Mouse (Mus musculus) intestine, postnatal 0 days (tissue): ENCODE data around the gene Leng8. TPM values are rescaled to one million over a fixed set of nuclear protein-coding genes. Genes with fewer than 3 reads are reported as not detected.

Experiments used
- ATAC-seq: fragments of 200-750 bp; cut with Nextera tagmentation; 2 replicates; pipeline ENCODE4 v1.8.0; 2017; ENCODE audit warnings: mild to moderate bottlenecking, moderate TSS enrichment, moderate library complexity
- H3K27ac ChIP-seq: fragments of 300-500 bp; sonication (generic); 2 replicates; pipeline ENCODE4 v1.5.1; 2014; ENCODE audit warnings: mild to moderate bottlenecking, low read depth, low read length, moderate library complexity
- H3K27me3 ChIP-seq: fragments of 300-500 bp; sonication (generic); replicated peaks from 2 replicates; pipeline ENCODE4 v1.6.1; 2014; ENCODE audit warnings: low read length, mixed read lengths; ENCODE audit not compliant: control insufficient read depth, insufficient read depth
- H3K36me3 ChIP-seq: fragments of 300-500 bp; sonication (generic); 2 replicates; pipeline ENCODE4 v1.6.1; 2014; ENCODE audit warnings: mild to moderate bottlenecking, moderate library complexity; ENCODE audit not compliant: control insufficient read depth, insufficient read depth
- H3K4me1 ChIP-seq: fragments of 300-500 bp; sonication (generic); replicated peaks from 2 replicates; pipeline ENCODE4 v1.6.1; 2014; ENCODE audit warnings: antibody characterized with exemption, low read length, mixed read lengths; ENCODE audit not compliant: control insufficient read depth, insufficient read depth
- H3K4me2 ChIP-seq: fragments of 300-500 bp; sonication (generic); replicated peaks from 2 replicates; pipeline ENCODE4 v1.6.1; 2014; ENCODE audit warnings: low read depth, mild to moderate bottlenecking, moderate library complexity
- H3K4me3 ChIP-seq: fragments of 300-500 bp; sonication (generic); 2 replicates; pipeline ENCODE4 v1.5.1; 2014; ENCODE audit warnings: low read depth, low read length
- H3K9ac ChIP-seq: fragments of 300-500 bp; sonication (generic); 2 replicates; pipeline ENCODE4 v1.6.1; 2014; ENCODE audit warnings: mild to moderate bottlenecking, low read depth, low read length
- H3K9me3 ChIP-seq: fragments of 300-500 bp; sonication (generic); 2 replicates; pipeline ENCODE4 v1.6.1; 2016; ENCODE audit warnings: mixed run types; ENCODE audit not compliant: control insufficient read depth
- CTCF ChIP-seq: sonication (generic); IDR thresholded peaks from 2 replicates; pipeline ENCODE4 v1.5.1; 2016; ENCODE audit warnings: low read depth, mild to moderate bottlenecking, control low read depth, antibody characterized with exemption, moderate library complexity
- WGBS: fragments of 180-500 bp; shearing (Covaris S2); extraction: QIAGEN DNeasy Blood & Tissue Kit; methylation state at CpG from one replicate; pipeline ENCODE4 v1.1.7; 2014; 5-methylcytosine and 5-hydroxymethylcytosine counted together
- polyA plus RNA-seq: library from polyadenylated mRNA; unstranded; fragments of >200 nt; fragmentation: Nextera tagmentation; extraction: Ambion mirVana; gene quantifications from 2 replicates; pipeline ENCODE4 v1.2.1, GENCODE M21; 2015

The Leng8 gene
- polyA plus RNA-seq, 1 experiment from 2014 or later: 13.8 TPM

- no peak for TF ChIP-seq CTCF
- Histone ChIP-seq H3K27me3 (no peaks in the 10 kb centered on the region), H3K9ac (no peak overlapping the region), H3K4me1 (no peaks in the 10 kb centered on the region), H3K4me3 (no peak overlapping the region), H3K36me3 (no peaks in the 10 kb centered on the region), H3K4me2 (no peak overlapping the region), H3K27ac (no peak overlapping the region), H3K9me3 (no peaks in the 10 kb centered on the region)
- 92% methylated on average over 3 of the region's 3 CpGs for WGBS
- no peak for ATAC-seq
Observed at GRCm38 (mm10) chr7:4132581-4132980, 4.3 kb upstream of the Leng8 start.

GRCm38 (mm10) chr7:4132998-4133397 lies 3.8 kb upstream of the Leng8 start:
- 78% methylated on average over 7 of the region's 7 CpGs for WGBS
- TF ChIP-seq CTCF: no peak
- ATAC-seq: no peak

GRCm38 (mm10) chr7:4134911-4135310 lies 1.9 kb upstream of the Leng8 start:
- ATAC-seq: no peak
- no peak for TF ChIP-seq CTCF
- peaks cover 16% of the 10 kb centered on the region for H3K36me3 ChIP-seq

More at GRCm38 (mm10) chr7:4132998-4133397, 3.8 kb upstream of the Leng8 start:
- H3K27ac ChIP-seq: no peak overlapping the region
- no peaks in the 10 kb centered on the region for H3K9me3 ChIP-seq
- H3K4me3 ChIP-seq: no peak overlapping the region
- peaks cover 4% of the 10 kb centered on the region for H3K4me1 ChIP-seq
- H3K27me3 ChIP-seq: no peaks in the 10 kb centered on the region
- H3K9ac ChIP-seq: no peak overlapping the region
- H3K36me3 ChIP-seq: no peaks in the 10 kb centered on the region
- H3K4me2 ChIP-seq: no peak overlapping the region

GRCm38 (mm10) chr7:4136404-4136770 lies 452 bp upstream of the Leng8 start:
- Histone ChIP-seq H3K4me3 (peak overlapping the region; percentile 68), H3K4me2 (peak overlapping the region; percentile 90), H3K9me3 (no peaks in the 10 kb centered on the region), H3K9ac (0 out of 2 replicates have a peak overlapping the region, but pooled peaks have one; percentile 41), H3K4me1 (peaks cover 4% of the 10 kb centered on the region), H3K27ac (peak overlapping the region; percentile 46; the same call in 1 of the 2 replicates), H3K36me3 (peaks cover 29% of the 10 kb centered on the region), H3K27me3 (no peaks in the 10 kb centered on the region)
- WGBS: under 1% methylated on average over 16 of the region's 16 CpGs
- TF ChIP-seq CTCF: 0 out of 2 replicates have a peak, but pooled peaks have one; percentile 1
- ATAC-seq: peak; percentile 19; the same call in 1 of the 2 replicates

More at GRCm38 (mm10) chr7:4134911-4135310, 1.9 kb upstream of the Leng8 start:
- H3K9ac ChIP-seq: no peak overlapping the region
- H3K4me3 ChIP-seq: no peak overlapping the region
- no peak overlapping the region for H3K4me2 ChIP-seq
- H3K27me3 ChIP-seq: no peaks in the 10 kb centered on the region
- no peak overlapping the region for H3K27ac ChIP-seq
- H3K9me3 ChIP-seq: no peaks in the 10 kb centered on the region
- WGBS: 61% methylated on average over 5 of the region's 5 CpGs
- peaks cover 4% of the 10 kb centered on the region for H3K4me1 ChIP-seq

GRCm38 (mm10) chr7:4137746-4138145 lies 907 bp downstream of the Leng8 start:
- H3K27ac ChIP-seq: peak overlapping the region; percentile 92; the same call in 1 of the 2 replicates
- H3K27me3 ChIP-seq: no peaks in the 10 kb centered on the region
- peaks cover 4% of the 10 kb centered on the region for H3K4me1 ChIP-seq
- peak overlapping the region; percentile 73 for H3K9ac ChIP-seq
- H3K36me3 ChIP-seq: peaks cover 43% of the 10 kb centered on the region
- no peak for TF ChIP-seq CTCF
- no peaks in the 10 kb centered on the region for H3K9me3 ChIP-seq
- ATAC-seq: no peak
- H3K4me3 ChIP-seq: peak overlapping the region; percentile 68
- WGBS: 42% methylated on average over 3 of the region's 3 CpGs
- H3K4me2 ChIP-seq: peak overlapping the region; percentile 90

- WGBS: 75% methylated on average over 2 of the region's 2 CpGs
- Histone ChIP-seq H3K9me3 (no peaks in the 10 kb centered on the region), H3K4me1 (peaks cover 4% of the 10 kb centered on the region), H3K27ac (no peak overlapping the region), H3K4me3 (peak overlapping the region; percentile 68), H3K4me2 (peak overlapping the region; percentile 90), H3K27me3 (no peaks in the 10 kb centered on the region), H3K36me3 (peaks cover 47% of the 10 kb centered on the region), H3K9ac (0 out of 2 replicates have a peak overlapping the region, but pooled peaks have one; percentile 73)
- no peak for ATAC-seq
- no peak for TF ChIP-seq CTCF
Observed at GRCm38 (mm10) chr7:4138181-4138580, 1.3 kb downstream of the Leng8 start.

GRCm38 (mm10) chr7:4138671-4139070 lies 1.8 kb downstream of the Leng8 start:
- Histone ChIP-seq H3K27me3 (no peaks in the 10 kb centered on the region), H3K4me2 (no peak overlapping the region), H3K27ac (no peak overlapping the region), H3K9ac (no peak overlapping the region), H3K9me3 (no peaks in the 10 kb centered on the region), H3K36me3 (peaks cover 52% of the 10 kb centered on the region), H3K4me1 (peaks cover 4% of the 10 kb centered on the region), H3K4me3 (no peak overlapping the region)
- WGBS: 92% methylated on average over 7 of the region's 7 CpGs
- TF ChIP-seq CTCF: no peak
- ATAC-seq: no peak
